Mouse (Mus musculus) testis, adult 2 months (tissue): ENCODE data around the gene Nphs1. TPM values are rescaled to one million over a fixed set of nuclear protein-coding genes. Genes with fewer than 3 reads are reported as not detected.

Experiments used
- H3K27ac ChIP-seq: fragments of 200-500 bp; 2 replicates; pipeline ENCODE4 v1.5.1; 2012; ENCODE audit warnings: low read depth, low read length; ENCODE audit not compliant: control insufficient read depth, insufficient read depth
- H3K27me3 ChIP-seq: fragments of 200-500 bp; 2 replicates; pipeline ENCODE4 v1.6.1; 2012; ENCODE audit warnings: mild to moderate bottlenecking, low read length, moderate library complexity; ENCODE audit not compliant: control insufficient read depth, insufficient read depth
- H3K36me3 ChIP-seq: fragments of 200-500 bp; 2 replicates; pipeline ENCODE4 v1.6.1; 2012; ENCODE audit warnings: mild to moderate bottlenecking, low read length; ENCODE audit not compliant: control insufficient read depth, insufficient read depth
- H3K4me1 ChIP-seq: fragments of 200-500 bp; 2 replicates; pipeline ENCODE4 v1.6.1; 2012; ENCODE audit warnings: low read length; ENCODE audit not compliant: control insufficient read depth, insufficient read depth
- H3K4me3 ChIP-seq: fragments of 200-500 bp; 2 replicates; pipeline ENCODE4 v1.5.1; 2012; ENCODE audit warnings: low read depth, mild to moderate bottlenecking, low read length, moderate library complexity, mixed read lengths; ENCODE audit not compliant: control insufficient read depth
- CTCF ChIP-seq: fragments of 200-500 bp; IDR thresholded peaks from 2 replicates; pipeline ENCODE4 v1.5.1; 2012; ENCODE audit warnings: low read depth, mild to moderate bottlenecking, inconsistent platforms, low read length, moderate library complexity; ENCODE audit not compliant: control insufficient read depth, insufficient read depth, insufficient replicate concordance
- POLR2A ChIP-seq: fragments of 200-500 bp; IDR thresholded peaks from 2 replicates; pipeline ENCODE4 v1.6.1; 2012; ENCODE audit warnings: low read depth, mild to moderate bottlenecking, inconsistent platforms, low read length, moderate library complexity; ENCODE audit not compliant: control insufficient read depth
- polyA plus RNA-seq: library from polyadenylated mRNA; depleted of rRNA; stranded (reverse); fragments of >200 nt; gene quantifications from 2 replicates; pipeline ENCODE4 v1.2.3, GENCODE M21; 2012; rRNA removed

Nphs1 gene
- polyA plus RNA-seq, 1 experiment, result 0.12 TPM

- no peak for TF ChIP-seq POLR2A
- TF ChIP-seq CTCF, result no peak
- Histone ChIP-seq H3K27ac (no peak overlapping the region), H3K4me3 (no peak overlapping the region), H3K4me1 (peaks cover 17% of the 10 kb centered on the region), H3K36me3 (peaks cover 10% of the 10 kb centered on the region), H3K27me3 (no peaks in the 10 kb centered on the region)
Measured at GRCm38 (mm10) chr7:30526399-30526798, 68.3 kb downstream of the Nphs1 start.

GRCm38 (mm10) chr7:30526981-30527380 is 68.9 kb downstream of the Nphs1 start:
- H3K4me3 ChIP-seq, result peak overlapping the region; percentile 33
- H3K4me1 ChIP-seq, result peaks cover 17% of the 10 kb centered on the region
- TF ChIP-seq CTCF (no peak), POLR2A (0 out of 2 replicates have a peak, but pooled peaks have one; percentile 11)
- no peaks in the 10 kb centered on the region for H3K27me3 ChIP-seq
- H3K27ac ChIP-seq, result no peak overlapping the region
- peaks cover 10% of the 10 kb centered on the region for H3K36me3 ChIP-seq

- TF ChIP-seq POLR2A (no peak), CTCF (no peak)
- H3K27me3 ChIP-seq, result no peaks in the 10 kb centered on the region
- peaks cover 28% of the 10 kb centered on the region for H3K4me1 ChIP-seq
- peaks cover 10% of the 10 kb centered on the region for H3K36me3 ChIP-seq
- no peak overlapping the region for H3K4me3 ChIP-seq
- no peak overlapping the region for H3K27ac ChIP-seq
Measured at GRCm38 (mm10) chr7:30531291-30531815, 73.2 kb downstream of the Nphs1 start.

GRCm38 (mm10) chr7:30532931-30533330 is 74.8 kb downstream of the Nphs1 start:
- H3K27ac ChIP-seq, result peak overlapping the region; percentile 19; the same call in 1 of the 2 replicates
- peaks cover 8% of the 10 kb centered on the region for H3K36me3 ChIP-seq
- no peak overlapping the region for H3K4me3 ChIP-seq
- peaks cover 20% of the 10 kb centered on the region for H3K4me1 ChIP-seq
- no peaks in the 10 kb centered on the region for H3K27me3 ChIP-seq
- TF ChIP-seq CTCF, result no peak
- TF ChIP-seq POLR2A, result no peak

- H3K4me3 ChIP-seq, result peak overlapping the region; percentile 86
- H3K27ac ChIP-seq, result peak overlapping the region; percentile 76
- H3K27me3 ChIP-seq, result no peaks in the 10 kb centered on the region
- TF ChIP-seq POLR2A (no peak), CTCF (no peak)
- H3K4me1 ChIP-seq, result peaks cover 17% of the 10 kb centered on the region
- H3K36me3 ChIP-seq, result peaks cover 4% of the 10 kb centered on the region
Measured at GRCm38 (mm10) chr7:30533941-30534632, 76.0 kb downstream of the Nphs1 start.

GRCm38 (mm10) chr7:30534633-30535577 is 76.8 kb downstream of the Nphs1 start, which contains the start of gene Arhgap33:
Gene Arhgap33 (minus strand): TSS chr7:30535060.
- Histone ChIP-seq H3K27me3 (no peaks in the 10 kb centered on the region), H3K4me3 (peak within 1 kb of the TSS; percentile 95), H3K36me3 (peaks cover 3% of the 10 kb centered on the region), H3K27ac (peak within 1 kb of the TSS; percentile 91), H3K4me1 (peaks cover 17% of the 10 kb centered on the region)
- no peak for TF ChIP-seq CTCF
- 0 out of 2 replicates have a peak, but pooled peaks have one; percentile 35 for TF ChIP-seq POLR2A

Other genes starting within 250 kb of the Nphs1 start
- 242 and 257 TPM in 2 replicates for gene Polr2i, start 226.4 kb upstream of the Nphs1 start, polyA plus RNA-seq
- 65.7 and 66.2 TPM in 2 replicates for gene Tbcb, start 226.0 kb upstream of the Nphs1 start, polyA plus RNA-seq
- 0.63 and 0.89 TPM in 2 replicates for gene Ovol3, start 222.6 kb upstream of the Nphs1 start, polyA plus RNA-seq
- gene Thap8, start 178.2 kb upstream of the Nphs1 start, polyA plus RNA-seq, result 1.8 and 2.3 TPM in 2 replicates
- gene Wdr62, start 177.9 kb upstream of the Nphs1 start, polyA plus RNA-seq, result 713 and 754 TPM in 2 replicates
- 4.8 and 6.6 TPM in 2 replicates for gene Clip3, start 166.6 kb upstream of the Nphs1 start, polyA plus RNA-seq
- gene Alkbh6, start 149.6 kb upstream of the Nphs1 start, polyA plus RNA-seq, result 36.5 and 38.0 TPM in 2 replicates
- 7.4 and 9.6 TPM in 2 replicates for gene Syne4, start 143.5 kb upstream of the Nphs1 start, polyA plus RNA-seq
- gene E130208F15Rik, start 136.6 kb upstream of the Nphs1 start, polyA plus RNA-seq, result 0.18 and 0.28 TPM in 2 replicates
- gene Sdhaf1, start 134.4 kb upstream of the Nphs1 start, polyA plus RNA-seq, result 6.1 and 6.5 TPM in 2 replicates
- 0.27 and 0.35 TPM in 2 replicates for gene Lrfn3, start 95.5 kb upstream of the Nphs1 start, polyA plus RNA-seq
- gene Tyrobp, start 44.6 kb upstream of the Nphs1 start, polyA plus RNA-seq, result 7.0 and 9.1 TPM in 2 replicates
- 0.93 TPM in 1 of 2 replicates, not detected in the other for gene Hcst, start 38.5 kb upstream of the Nphs1 start, polyA plus RNA-seq
- gene Nfkbid, start 36.6 kb upstream of the Nphs1 start, polyA plus RNA-seq, result 0.36 and 0.52 TPM in 2 replicates
- gene Aplp1, start 12.8 kb upstream of the Nphs1 start, polyA plus RNA-seq, result 15.1 and 15.6 TPM in 2 replicates
- gene Kirrel2, start 625 bp upstream of the Nphs1 start, polyA plus RNA-seq, result 0.31 TPM in 1 of 2 replicates, not detected in the other
- 0.10 TPM in 1 of 2 replicates, not detected in the other for gene Prodh2, start 35.3 kb downstream of the Nphs1 start, polyA plus RNA-seq
- gene Arhgap33, start 76.7 kb downstream of the Nphs1 start, polyA plus RNA-seq, result 136 TPM in 2 replicates
- gene Hspb6, start 93.9 kb downstream of the Nphs1 start, polyA plus RNA-seq, result 74.3 and 82.9 TPM in 2 replicates
- gene Proser3, start 94.0 kb downstream of the Nphs1 start, polyA plus RNA-seq, result 33.9 and 37.5 TPM in 2 replicates
- 39.9 and 47.0 TPM in 2 replicates for gene Lin37, start 101.5 kb downstream of the Nphs1 start, polyA plus RNA-seq
- gene U2af1l4, start 105.0 kb downstream of the Nphs1 start, polyA plus RNA-seq, result 51.9 and 52.2 TPM in 2 replicates
- 0.58 and 0.80 TPM in 2 replicates for gene Gm49396, start 105.0 kb downstream of the Nphs1 start, polyA plus RNA-seq
- 147 and 167 TPM in 2 replicates for gene Psenen, start 105.3 kb downstream of the Nphs1 start, polyA plus RNA-seq
- 0.80 and 1.0 TPM in 2 replicates for gene Igflr1, start 107.1 kb downstream of the Nphs1 start, polyA plus RNA-seq
- gene Kmt2b, start 130.4 kb downstream of the Nphs1 start, polyA plus RNA-seq, result 56.1 and 61.0 TPM in 2 replicates
- gene Zbtb32, start 140.6 kb downstream of the Nphs1 start, polyA plus RNA-seq, result 180 and 203 TPM in 2 replicates
- gene Upk1a, start 154.5 kb downstream of the Nphs1 start, polyA plus RNA-seq, result 6.5 TPM in 2 replicates
- gene Cox6b1, start 167.8 kb downstream of the Nphs1 start, polyA plus RNA-seq, result 51.8 and 74.9 TPM in 2 replicates
- 7.9 and 8.4 TPM in 2 replicates for gene Etv2, start 177.5 kb downstream of the Nphs1 start, polyA plus RNA-seq
- 27.1 and 33.0 TPM in 2 replicates for gene Rbm42, start 192.0 kb downstream of the Nphs1 start, polyA plus RNA-seq
- gene Haus5, start 206.7 kb downstream of the Nphs1 start, polyA plus RNA-seq, result 21.1 and 22.4 TPM in 2 replicates
- 142 and 177 TPM in 2 replicates for gene Pmis2, start 213.3 kb downstream of the Nphs1 start, polyA plus RNA-seq
- 88.8 and 103 TPM in 2 replicates for gene 2200002J24Rik, start 240.6 kb downstream of the Nphs1 start, polyA plus RNA-seq